Mouse (Mus musculus): ENCODE results near the gene Myrip. TPM values are rescaled to one million over a fixed set of nuclear protein-coding genes. Genes with fewer than 3 reads are reported as not detected.

Gene Myrip
- polyA plus RNA-seq, 2 experiments = 0.37 to 0.73 TPM

DNA sequence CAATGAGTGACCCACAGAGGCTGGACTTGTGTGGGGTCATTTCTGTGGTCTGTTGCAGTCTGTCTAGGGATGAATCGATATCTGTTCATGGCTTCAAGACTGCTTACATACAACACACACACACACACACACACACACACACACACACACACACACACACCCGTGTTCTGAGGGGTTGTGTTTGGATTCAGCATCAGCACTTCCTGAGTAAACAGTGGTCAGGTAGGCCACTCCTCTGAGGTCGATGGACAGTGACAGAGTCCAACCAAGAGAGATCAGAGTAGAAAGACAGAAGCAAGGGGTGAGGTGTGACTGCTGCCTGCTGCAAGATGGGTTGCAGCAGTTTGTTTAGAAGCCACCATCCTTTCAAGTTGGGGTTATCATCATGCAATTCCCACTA lies 61.4 kb downstream of the Myrip start:
- no peak overlapping the region for H3K4me3 ChIP-seq (replicated peaks; ENCODE audit: low read length)
- TF ChIP-seq POLR2A (IDR thresholded peaks at IDR 0.05; ENCODE audit: borderline replicate concordance, extremely low read depth, insufficient read depth, insufficient read length) = no peak
- H3K4me1 ChIP-seq (ENCODE audit: control insufficient read depth, insufficient read depth, low read length) = 0 out of 2 replicates have a peak, but pooled peaks cover 3% of the 10 kb centered on the region
- ATAC-seq (ENCODE audit: low FRiP score, low read depth) = no peak
- WGBS = 66% methylated on average over 3 of the region's 3 CpGs
- H3K27ac ChIP-seq (replicated peaks; ENCODE audit: low read depth, low read length) = no peak overlapping the region
- no peaks in the 10 kb centered on the region for H3K9me3 ChIP-seq (ENCODE audit: control insufficient read depth, low read length)
- DNase-seq (ENCODE audit: low spot score) = no peak
- no peaks in the 10 kb centered on the region for H3K27me3 ChIP-seq (ENCODE audit: control insufficient read depth, insufficient read depth, low read length)
- H3K4me2 ChIP-seq (replicated peaks; ENCODE audit: low read depth, low read length, severe bottlenecking) = no peak overlapping the region
- H3K9ac ChIP-seq (ENCODE audit: low read depth, low read length, severe bottlenecking) = no peak overlapping the region
- H3K36me3 ChIP-seq (ENCODE audit: control insufficient read depth, insufficient read depth, low read length) = no peaks in the 10 kb centered on the region

DNA sequence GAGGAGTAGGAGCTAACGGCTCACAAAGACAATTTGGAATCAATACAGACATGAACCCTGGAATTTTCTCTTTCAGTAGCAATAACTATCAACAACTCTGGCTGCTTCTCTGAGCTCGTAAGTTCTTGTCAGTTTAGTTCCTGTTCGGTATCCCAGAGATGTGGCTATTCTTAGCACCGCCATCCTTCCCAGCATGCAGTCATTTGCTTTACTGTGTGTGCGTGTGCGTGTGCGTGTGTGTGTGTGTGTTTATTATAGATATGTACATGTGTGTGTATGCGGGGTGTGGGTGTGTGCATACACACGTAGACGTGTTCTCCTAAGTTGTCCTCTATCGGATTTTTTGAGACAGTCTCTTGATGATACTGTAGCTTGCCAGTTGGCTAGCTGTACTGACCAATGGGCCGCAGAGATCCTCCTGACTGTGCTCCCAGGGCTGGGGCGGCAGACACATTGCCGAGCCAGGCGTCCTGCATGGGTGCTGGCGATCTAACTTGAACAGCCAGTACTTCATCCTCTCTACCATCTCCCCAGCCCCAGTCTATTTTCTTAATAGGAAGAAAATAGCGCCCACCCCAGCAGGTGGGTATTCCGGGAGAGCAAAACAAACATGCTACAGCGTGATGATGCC lies 63.5 kb downstream of the Myrip start:
- Histone ChIP-seq H3K36me3 (ENCODE audit: control insufficient read depth, insufficient read depth, low read length) (no peaks in the 10 kb centered on the region), H3K27me3 (ENCODE audit: control insufficient read depth, insufficient read depth, low read length) (no peaks in the 10 kb centered on the region), H3K27ac (replicated peaks; ENCODE audit: low read depth, low read length) (no peak overlapping the region), H3K4me1 (ENCODE audit: control insufficient read depth, insufficient read depth, low read length) (0 out of 2 replicates have a peak, but pooled peaks cover 3% of the 10 kb centered on the region), H3K4me2 (replicated peaks; ENCODE audit: low read depth, low read length, severe bottlenecking) (no peak overlapping the region), H3K9me3 (ENCODE audit: control insufficient read depth, low read length) (no peaks in the 10 kb centered on the region), H3K9ac (ENCODE audit: low read depth, low read length, severe bottlenecking) (no peak overlapping the region), H3K4me3 (replicated peaks; ENCODE audit: low read length) (no peak overlapping the region)
- TF ChIP-seq POLR2A (IDR thresholded peaks at IDR 0.05; ENCODE audit: borderline replicate concordance, extremely low read depth, insufficient read depth, insufficient read length) = no peak
- ATAC-seq (ENCODE audit: low FRiP score, low read depth) = no peak
- DNase-seq (ENCODE audit: low spot score) = no peak
- WGBS = 85% methylated on average over 19 of the region's 19 CpGs

DNA sequence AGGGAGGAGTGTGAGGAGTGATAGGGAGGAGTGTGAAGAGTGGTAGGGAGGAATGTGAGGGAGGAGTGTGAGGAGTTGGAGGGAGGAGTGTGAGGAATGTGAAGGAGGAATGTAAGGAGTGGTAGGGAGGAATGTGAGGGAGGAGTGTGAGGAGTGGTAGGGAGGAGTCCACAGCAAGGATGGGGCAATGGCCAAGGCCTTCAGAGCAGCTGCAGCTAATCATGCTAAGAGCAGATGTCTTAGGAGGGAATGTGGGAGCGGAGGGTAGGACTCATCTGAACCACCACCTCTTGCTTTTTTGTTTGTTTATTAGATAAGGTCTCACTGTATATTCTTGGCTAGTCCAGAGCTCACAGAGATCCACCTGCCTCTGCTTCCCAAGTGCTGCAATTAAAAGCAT lies 66.2 kb downstream of the Myrip start:
- no peak overlapping the region for H3K4me3 ChIP-seq (replicated peaks; ENCODE audit: low read length)
- DNase-seq (ENCODE audit: low spot score) (no peak), ATAC-seq (ENCODE audit: low FRiP score, low read depth) (no peak)
- no peak for TF ChIP-seq POLR2A (IDR thresholded peaks at IDR 0.05; ENCODE audit: borderline replicate concordance, extremely low read depth, insufficient read depth, insufficient read length)
- no peaks in the 10 kb centered on the region for H3K9me3 ChIP-seq (ENCODE audit: control insufficient read depth, low read length)
- H3K4me2 ChIP-seq (replicated peaks; ENCODE audit: low read depth, low read length, severe bottlenecking) = no peak overlapping the region
- no peak overlapping the region for H3K27ac ChIP-seq (replicated peaks; ENCODE audit: low read depth, low read length)
- H3K27me3 ChIP-seq (ENCODE audit: control insufficient read depth, insufficient read depth, low read length) = no peaks in the 10 kb centered on the region
- no peaks in the 10 kb centered on the region for H3K4me1 ChIP-seq (ENCODE audit: control insufficient read depth, insufficient read depth, low read length)
- no peak overlapping the region for H3K9ac ChIP-seq (ENCODE audit: low read depth, low read length, severe bottlenecking)
- 89% methylated on average over 1 of the region's 1 CpGs for WGBS
- H3K36me3 ChIP-seq (ENCODE audit: control insufficient read depth, insufficient read depth, low read length) = no peaks in the 10 kb centered on the region

DNA sequence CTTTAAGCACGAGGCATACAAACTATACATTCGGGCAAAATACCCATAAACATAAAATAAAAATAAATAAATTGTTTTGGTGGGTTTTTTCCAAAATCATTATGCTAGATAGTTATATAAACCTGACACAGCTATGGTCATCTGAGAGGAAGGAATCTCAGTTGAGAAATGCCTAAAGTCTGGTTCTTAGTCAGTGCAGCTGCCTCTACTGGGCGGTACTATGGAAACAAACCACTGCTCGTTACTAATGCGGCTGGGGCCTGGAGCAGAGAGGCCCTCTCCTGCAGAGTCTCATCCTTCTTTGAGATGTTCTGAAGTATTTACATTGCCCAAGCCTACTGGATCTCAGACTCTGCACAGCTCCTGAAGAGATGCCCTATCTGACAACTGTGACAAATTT lies 70.3 kb downstream of the Myrip start:
- H3K4me3 ChIP-seq (replicated peaks; ENCODE audit: low read length) = no peak overlapping the region
- H3K9ac ChIP-seq (ENCODE audit: low read depth, low read length, severe bottlenecking) = no peak overlapping the region
- no peaks in the 10 kb centered on the region for H3K4me1 ChIP-seq (ENCODE audit: control insufficient read depth, insufficient read depth, low read length)
- TF ChIP-seq POLR2A (IDR thresholded peaks at IDR 0.05; ENCODE audit: borderline replicate concordance, extremely low read depth, insufficient read depth, insufficient read length) = no peak
- H3K27me3 ChIP-seq (ENCODE audit: control insufficient read depth, insufficient read depth, low read length) = no peaks in the 10 kb centered on the region
- no peaks in the 10 kb centered on the region for H3K36me3 ChIP-seq (ENCODE audit: control insufficient read depth, insufficient read depth, low read length)
- no peaks in the 10 kb centered on the region for H3K9me3 ChIP-seq (ENCODE audit: control insufficient read depth, low read length)
- WGBS = 81% methylated on average over 5 of the region's 5 CpGs
- ATAC-seq (ENCODE audit: low FRiP score, low read depth) (no peak), DNase-seq (ENCODE audit: low spot score) (no peak)
- no peak overlapping the region for H3K27ac ChIP-seq (replicated peaks; ENCODE audit: low read depth, low read length)
- H3K4me2 ChIP-seq (replicated peaks; ENCODE audit: low read depth, low read length, severe bottlenecking) = no peak overlapping the region

DNA sequence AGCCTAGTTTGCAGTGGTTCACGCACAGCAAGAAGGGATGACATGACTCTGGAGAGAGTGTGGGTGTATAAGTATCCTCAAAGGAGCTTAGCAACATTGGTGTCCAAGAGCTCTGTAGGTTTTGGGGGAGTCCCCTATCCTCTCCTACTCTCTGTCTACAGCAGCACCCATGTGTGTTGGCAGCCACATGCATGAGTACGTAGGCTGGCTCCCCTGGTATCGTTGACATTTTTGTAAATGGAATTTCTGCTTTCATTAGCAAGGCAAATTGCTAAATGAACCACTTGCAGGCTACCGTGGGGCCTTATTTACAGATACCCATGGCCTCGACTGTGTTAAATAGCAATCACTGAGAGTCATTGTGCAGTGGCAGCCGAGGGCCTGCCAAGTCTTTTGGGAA lies 71.0 kb downstream of the Myrip start:
- Histone ChIP-seq H3K4me2 (replicated peaks; ENCODE audit: low read depth, low read length, severe bottlenecking) (no peak overlapping the region), H3K4me3 (replicated peaks; ENCODE audit: low read length) (no peak overlapping the region), H3K9ac (ENCODE audit: low read depth, low read length, severe bottlenecking) (no peak overlapping the region), H3K27me3 (ENCODE audit: control insufficient read depth, insufficient read depth, low read length) (no peaks in the 10 kb centered on the region), H3K9me3 (ENCODE audit: control insufficient read depth, low read length) (no peaks in the 10 kb centered on the region), H3K36me3 (ENCODE audit: control insufficient read depth, insufficient read depth, low read length) (no peaks in the 10 kb centered on the region), H3K27ac (replicated peaks; ENCODE audit: low read depth, low read length) (no peak overlapping the region), H3K4me1 (ENCODE audit: control insufficient read depth, insufficient read depth, low read length) (no peaks in the 10 kb centered on the region)
- no peak for DNase-seq (ENCODE audit: low spot score)
- TF ChIP-seq POLR2A (IDR thresholded peaks at IDR 0.05; ENCODE audit: borderline replicate concordance, extremely low read depth, insufficient read depth, insufficient read length) = no peak
- ATAC-seq (ENCODE audit: low FRiP score, low read depth) = no peak
- WGBS = 75% methylated on average over 6 of the region's 6 CpGs

Measured in limb, embryonic 14.5 days (tissue).